Mouse (Mus musculus) c-Kit-positive CD71-positive TER-119-negative erythroid progenitor cells, embryonic 14.5 days (primary cell): ENCODE data around the gene Itga6.
"Not testable (repeated sequence)": the region's sequence is repeated elsewhere in the genome, so short reads cannot be mapped to it uniquely, and the experiment has no call there.

ENCODE experiments used
- DNase-seq: peaks from one replicate; pipeline ENCODE4 v3.0.0-alpha.2; 2013; ENCODE audit warnings: low read depth

Gene Itga6

DNA sequence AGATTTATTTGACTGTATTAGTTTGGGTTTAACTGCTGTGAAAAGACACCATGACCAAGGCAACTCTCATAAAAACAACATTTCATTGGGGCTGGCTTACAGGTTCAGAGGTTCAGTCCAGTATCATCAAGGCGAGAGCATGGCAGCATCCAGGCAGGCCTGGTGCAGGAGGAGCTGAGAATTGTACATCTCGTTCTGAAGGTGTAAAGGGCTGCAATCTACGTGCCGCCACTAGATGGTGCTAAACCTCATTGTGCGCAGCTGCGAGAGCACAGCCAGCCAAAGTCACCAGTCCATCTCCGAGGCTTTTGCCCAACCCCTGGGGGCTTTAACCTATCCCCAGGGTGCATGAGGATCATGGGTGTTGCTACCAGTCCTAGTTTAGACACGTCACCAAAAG is 106.7 kb downstream of the Itga6 start:
- DNase-seq = not testable (repeated sequence)

DNA sequence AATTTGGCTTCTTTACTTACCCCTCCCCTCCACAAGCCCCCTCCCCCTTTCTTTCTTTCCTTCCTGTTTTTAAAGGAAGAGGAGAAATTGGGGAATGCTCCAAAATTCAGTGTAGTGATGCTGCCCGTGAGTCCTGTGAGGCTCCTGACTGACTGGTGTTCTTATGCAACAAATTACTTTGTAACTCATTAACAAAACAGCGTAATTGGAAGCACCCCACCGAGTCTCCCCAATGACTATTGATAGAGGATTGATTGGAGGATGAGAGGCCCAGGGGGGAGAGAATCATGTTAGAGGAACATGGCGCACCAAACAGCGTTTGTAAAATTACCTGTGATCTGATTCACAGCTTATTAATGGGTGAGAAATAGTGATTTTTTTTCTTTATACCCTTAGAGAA is 109.7 kb downstream of the Itga6 start:
- DNase-seq = no peak

DNA sequence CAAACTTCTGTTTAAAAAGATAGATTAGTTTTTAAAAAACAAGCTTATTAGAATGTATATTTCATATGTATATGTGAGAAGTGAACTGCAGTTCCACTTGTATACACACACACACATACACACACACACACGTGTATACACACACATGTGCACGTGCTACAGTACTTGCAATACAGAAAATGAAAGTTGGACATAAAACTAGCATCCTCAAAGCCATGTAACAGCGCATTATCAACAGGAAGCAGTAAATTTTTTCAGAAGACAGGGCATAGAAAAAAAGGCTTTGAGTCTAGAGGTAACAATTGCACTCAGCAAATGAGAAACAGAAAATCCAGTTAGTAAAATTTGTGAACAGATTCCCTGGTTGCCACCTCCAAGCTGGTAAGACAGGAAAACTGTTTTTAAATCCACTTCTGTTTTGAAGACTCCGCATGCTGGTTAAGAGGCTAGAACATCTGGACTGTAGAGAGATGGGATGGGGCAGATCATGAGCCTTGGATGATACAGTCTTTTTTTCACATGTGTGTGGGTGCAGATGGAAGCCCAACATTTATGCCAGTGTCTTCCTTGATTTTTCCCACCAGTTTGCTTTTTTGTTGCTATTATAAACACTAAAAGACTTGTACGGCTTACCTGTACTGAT is 118.2 kb downstream of the Itga6 start:
- DNase-seq = no peak

DNA sequence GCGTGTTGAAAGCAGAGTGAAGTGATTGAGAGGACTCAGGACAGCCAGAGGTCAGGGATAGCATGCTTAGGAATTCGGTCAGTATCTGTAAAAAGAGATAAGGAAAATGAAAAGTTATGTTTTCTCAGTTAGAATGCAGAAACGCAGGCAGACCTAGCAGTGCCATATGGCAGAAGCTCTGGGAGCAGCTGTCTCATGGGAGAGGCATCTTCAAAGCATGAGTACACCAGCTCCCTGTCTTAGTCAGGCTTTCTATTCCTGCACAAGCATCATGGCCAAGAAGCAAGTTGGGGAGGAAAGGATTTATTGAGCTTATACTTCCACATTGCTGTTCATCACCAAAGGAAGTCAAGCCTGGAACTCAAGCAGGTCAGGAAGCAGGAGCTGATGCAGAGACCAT is 119.6 kb downstream of the Itga6 start:
- DNase-seq = no peak

DNA sequence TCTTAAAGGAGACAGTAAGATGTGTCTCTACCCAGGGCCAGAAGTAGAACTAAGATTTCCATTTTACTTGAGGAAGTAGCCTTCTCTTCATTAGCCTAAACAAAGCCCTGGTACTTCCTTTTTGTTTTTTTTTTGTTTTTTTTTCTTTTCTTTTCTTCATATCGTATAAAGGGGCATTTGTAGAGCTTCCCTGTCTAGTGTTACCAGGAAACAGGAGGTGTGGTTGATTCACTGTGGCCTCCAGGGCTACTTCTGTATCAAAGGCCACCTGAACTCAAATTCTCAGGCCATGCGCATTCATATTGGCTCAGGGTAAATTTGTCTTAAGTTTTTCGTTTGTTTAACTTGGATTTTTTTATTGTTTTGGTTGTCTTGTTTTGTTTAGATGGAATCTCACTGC is 120.5 kb downstream of the Itga6 start:
- DNase-seq = no peak

DNA sequence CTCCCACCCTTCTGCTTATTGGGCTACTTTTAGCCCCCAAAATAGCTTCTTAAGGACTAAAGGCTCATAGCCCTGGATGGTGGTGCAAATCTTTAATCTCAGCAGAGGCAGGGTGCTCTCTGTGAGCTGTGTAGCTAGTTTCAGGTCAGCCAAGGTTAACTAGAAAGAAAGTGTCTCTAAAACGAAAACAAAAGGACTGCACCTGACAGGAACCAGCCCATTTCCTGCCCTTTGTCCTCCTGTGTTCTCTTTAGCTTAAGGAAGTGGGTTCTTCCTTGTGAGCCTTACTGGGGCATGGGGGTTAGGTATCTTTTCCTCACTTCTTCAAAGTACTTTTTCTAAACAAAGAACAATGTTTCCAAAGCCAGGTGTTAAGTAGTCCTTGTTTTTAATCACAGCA is 121.1 kb downstream of the Itga6 start:
- DNase-seq = no peak

DNA sequence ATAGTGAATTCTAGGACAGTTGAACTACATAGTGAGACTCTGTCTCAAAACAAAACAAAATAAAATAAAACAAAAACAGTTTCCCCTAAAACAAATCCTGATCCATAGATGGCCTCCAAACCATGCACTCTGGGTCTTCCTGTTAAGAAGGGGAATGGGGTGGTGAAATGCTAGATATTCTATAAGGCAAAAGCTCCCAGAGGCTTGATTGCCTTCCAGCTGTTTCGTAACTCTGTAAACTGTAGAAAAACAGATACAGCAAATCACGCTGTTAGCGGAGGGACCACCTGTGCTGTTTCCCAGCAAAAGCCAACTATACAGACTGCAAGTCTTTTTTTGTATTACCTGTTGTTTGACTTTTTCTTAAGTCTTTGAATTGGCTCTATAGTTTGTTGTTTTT is 121.6 kb downstream of the Itga6 start:
- DNase-seq = no peak

DNA sequence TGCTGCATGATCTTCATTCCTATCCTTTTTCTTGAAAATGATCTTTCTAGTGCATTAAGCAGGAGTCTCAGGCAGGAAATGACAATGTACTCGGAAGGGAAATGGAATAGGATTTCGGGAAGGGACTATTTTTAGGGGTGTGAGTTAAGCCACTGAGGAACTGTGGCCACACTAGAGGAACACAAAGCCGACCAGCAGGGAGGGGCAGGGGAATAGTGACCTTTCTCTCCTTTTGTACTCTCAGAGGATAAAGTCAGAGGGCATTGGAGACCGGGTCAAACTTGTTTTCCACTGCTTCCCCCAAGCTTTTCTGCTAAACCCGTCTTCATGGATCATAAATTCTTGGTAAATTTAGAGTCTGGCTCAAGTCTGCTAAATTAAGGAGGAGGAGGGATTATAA is 122.1 kb downstream of the Itga6 start:
- DNase-seq = no peak

DNA sequence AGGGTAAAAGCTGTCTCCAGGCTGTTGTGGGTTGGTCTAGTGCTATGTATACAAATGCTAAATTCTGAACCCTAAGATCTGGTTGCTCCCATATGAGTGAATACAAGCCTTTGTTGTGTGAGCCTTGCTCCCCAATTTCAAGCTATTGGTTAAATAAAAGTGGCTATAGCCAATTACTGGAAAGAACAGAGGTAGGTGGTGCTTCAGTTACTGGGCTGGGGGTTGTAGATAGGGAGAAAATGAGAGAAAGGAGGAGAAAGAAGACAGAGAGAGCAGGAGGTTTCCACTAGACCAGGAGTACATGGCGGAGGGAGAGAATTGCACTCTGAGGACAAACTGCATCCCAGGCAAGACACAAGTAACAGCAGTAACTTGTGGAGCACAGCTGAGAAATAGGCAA is 122.8 kb downstream of the Itga6 start:
- DNase-seq = no peak

DNA sequence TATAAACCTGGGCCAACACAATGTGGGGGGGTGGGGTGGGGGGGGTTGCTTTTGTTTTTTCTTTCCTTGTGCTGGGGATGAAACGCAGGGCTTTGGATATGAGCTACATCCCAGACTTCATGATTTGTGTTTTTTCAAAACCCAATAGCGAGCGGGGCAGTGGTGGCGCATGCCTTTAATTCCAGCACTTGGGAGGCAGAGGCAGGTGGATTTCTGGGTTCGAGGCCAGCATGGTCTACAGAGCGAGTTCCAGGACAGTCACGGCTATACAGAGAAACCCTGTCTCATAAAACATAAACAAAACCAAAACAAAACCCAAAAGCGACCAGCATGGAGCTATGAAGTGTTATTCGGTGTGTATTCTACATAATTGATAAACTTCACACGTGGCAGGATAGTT is 126.7 kb downstream of the Itga6 start:
- no peak for DNase-seq

DNA sequence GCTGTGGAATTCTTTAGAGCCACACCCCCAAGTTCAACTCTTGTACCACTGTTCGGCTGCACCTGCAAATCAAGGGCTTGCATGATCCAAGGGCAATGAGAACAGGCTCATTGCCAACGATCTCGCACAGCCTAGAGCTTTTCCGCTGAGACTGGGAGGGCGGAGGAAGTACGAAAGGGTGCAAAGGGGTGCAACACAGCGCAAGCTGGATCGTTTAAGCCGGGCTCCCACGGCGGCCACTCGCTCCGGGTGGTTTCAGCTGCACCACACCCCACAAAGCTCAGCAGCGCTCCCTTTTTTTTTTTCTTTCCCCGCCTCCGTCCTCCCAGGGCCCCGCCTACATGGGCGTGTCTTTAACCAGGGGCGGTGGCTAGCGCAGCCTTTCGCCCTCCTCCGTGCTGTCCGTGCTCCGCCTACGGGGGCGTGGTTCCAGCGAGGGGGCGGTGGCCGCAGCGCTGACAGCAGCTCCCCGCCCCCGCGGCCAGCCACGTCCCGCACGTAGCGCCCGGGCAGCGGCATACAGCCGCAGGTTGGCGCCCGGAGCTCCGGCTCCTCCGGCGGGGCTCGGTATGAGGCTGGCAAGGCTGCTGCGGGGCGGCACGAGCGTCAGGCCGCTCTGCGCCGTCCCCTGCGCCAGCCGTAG is 127.5 kb downstream of the Itga6 start, which contains the start of gene Pdk1:
Gene Pdk1, plus strand, starts transcription at position 424 of the 643 bp plus-strand sequence.
- peak; percentile 98 for DNase-seq

DNA sequence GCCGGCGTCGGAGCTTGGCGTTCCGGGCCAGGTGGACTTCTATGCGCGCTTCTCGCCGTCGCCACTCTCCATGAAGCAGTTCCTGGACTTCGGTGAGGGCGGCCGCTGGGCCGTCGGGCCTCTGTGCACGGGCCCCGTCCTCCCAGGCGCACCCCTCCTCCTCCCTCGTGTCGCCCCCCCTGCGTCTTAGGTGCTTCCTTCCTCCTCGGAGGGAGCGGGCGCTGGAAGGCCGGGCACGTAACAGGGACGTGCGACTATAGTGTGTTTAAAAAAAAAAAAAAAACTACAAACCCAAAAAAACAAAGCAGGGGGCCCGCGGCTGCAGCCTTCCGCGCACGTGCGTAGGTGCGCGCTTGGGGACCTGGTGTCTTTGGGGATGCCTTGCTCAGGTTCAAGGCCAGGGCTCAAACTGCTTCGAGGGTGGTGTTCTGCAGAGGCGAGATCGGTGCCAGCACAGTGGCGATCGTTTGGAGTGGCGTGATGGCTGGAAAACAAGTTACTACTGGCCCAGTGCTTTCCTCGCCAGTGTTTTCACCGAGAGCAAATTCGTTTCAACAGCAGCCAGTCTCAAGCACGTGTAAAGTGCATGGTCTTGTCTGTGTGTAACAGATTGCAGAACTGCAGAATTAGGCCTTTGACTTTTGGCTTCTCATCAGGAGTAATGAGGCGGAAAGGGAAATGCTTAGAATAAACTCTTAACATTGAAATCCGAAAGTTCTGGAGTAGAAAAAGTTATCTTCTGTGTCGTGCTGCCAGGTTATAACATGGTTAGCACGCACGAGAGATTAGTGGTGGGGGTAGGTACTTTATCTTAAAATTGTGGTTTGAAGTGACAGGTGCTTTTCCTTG is 128.3 kb downstream of the Itga6 start:
- DNase-seq = peak; percentile 46

DNA sequence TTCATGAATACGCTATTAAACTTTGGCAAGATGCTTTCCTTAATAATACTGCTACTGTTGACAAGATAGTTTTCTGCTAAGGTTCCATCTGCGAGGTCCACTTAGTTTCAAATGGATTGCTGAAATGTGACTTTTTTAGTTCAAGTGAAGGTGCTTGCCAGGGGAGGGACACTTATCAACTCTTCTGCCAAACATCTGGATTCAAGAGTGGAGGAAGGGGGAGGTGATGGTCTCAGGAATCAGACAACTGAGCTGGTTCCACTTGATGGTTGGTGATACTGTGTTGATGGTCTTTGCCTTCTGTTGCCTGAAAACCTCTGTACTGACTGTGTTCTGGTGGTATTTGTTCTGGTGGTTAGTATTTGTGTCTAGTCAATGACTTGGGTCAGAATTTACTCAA is 129.0 kb downstream of the Itga6 start:
- DNase-seq = peak; percentile 61

DNA sequence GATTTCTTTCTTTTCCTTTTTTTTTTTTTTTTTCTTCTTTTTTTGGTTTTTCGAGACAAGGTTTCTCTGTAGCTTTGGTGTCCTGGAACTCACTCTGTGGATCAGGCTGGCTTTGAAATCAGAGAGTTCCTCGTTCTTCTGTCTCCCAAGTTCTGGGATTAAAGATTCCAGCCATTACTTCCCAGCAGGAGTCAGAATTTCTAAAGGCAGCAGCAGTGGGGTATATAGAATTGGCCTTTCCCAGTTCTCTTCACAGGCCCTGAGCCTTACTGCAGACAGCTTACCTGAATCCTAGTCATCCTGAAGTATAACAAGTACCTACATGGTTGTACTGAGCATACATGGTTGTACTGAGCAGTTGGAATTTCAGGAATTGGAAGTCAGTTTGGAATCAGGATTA is 129.4 kb downstream of the Itga6 start:
- no peak for DNase-seq

DNA sequence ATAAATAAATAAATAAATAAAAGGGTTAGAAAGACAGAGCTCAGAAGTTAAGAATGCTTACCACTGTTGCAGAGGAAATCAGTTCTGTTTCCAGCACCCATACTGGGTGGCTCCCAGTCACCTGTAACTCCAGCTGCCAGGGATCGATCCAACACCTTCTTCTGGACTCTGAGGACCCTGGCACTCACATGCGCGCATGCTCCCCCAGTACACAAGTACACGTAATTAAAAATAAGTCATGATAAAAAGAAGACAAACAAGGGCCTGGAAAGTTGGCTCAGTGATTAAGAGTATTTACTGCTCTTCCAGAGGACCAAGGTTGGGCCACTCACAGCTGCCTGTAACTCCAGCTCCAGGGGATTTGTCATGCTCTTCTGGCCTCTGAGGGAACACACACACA is 132.4 kb downstream of the Itga6 start:
- no peak for DNase-seq

DNA sequence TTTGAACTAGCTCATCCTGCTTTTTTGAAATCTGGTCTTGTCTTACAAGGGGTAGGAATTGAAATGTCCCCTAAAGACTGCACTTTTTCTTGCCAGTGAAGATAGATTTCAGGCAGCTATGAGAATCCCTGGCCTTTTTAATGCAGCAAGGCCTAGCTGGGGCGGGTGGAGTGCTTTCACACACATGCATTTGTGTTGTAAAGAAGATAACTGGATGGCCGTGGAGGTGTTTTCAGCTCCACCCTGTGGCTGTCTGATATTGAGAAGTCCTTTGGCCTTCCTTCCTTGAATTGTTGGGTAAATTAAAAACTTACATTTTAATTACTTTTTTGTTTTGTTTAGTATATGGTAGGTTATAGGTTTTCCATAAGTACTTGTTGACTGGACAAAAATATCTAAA is 133.0 kb downstream of the Itga6 start:
- DNase-seq = peak; percentile 51

DNA sequence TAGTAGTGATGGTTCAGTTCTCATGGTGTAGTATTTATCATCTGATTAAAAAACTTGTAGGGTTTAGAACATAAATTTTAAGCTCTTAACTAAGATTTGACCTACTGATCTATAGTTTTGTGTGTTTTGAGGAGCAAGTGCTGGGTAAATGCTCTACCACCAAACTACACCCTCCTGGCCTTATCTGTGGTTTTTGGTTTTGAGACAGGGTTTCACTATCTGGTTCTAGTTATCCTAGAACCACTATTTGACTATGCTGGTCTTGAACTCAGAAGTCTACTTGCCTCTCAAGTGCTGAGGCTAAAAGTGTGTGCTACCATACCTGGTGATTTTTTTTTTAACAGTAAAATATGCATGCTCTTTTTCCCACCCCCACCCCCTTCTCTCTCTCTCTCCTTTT is 133.5 kb downstream of the Itga6 start:
- DNase-seq = peak; percentile 19

DNA sequence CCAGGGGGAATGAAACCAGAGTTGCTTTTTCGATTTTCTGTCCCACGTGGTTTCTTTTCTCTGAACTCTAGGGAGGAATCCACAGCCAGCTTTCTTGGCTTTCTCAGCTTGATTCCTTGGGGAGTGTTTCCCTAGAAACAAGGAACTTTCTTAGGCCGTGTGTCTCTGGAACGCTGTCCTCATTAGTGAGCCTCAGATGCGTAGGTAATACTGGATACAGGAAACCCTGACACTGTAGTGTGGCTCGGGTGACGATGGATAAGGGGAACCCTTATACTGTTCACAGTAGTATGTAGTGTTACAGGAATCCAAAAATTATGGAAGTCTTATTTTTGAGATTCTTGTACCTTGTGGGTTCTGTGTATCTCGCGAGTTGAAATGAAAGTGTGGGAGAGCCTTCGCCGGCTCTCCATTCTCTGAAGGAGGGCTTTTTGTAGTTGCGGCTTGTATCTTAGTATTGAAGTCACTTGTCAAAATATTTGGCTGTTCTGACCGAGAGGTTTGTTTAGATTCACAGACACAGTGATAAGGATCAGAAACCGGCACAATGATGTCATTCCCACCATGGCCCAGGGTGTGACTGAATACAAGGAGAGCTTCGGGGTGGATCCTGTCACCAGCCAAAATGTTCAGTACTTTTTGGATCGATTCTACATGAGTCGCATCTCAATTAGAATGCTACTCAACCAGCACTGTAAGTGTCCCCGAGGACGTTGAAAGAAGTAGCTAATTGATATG is 137.7 kb downstream of the Itga6 start:
- no peak for DNase-seq

DNA sequence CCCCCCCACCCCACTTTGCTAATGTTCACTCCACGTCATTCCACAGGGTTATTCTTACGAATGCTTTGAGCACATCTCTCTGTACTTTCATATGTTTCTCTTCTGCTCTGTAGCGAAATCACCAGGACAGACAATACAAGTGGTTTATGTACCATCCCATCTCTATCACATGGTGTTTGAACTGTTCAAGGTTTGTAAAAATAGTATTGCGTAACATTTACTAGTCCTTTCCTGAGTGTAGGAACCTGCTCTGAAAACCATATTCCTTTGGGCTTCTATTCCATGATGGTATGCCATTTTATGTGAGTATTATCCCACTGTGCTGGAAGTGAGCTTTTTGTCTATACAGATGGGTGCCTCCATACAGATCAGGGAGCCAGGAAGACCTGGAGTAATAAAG is 141.9 kb downstream of the Itga6 start:
- no peak for DNase-seq

DNA sequence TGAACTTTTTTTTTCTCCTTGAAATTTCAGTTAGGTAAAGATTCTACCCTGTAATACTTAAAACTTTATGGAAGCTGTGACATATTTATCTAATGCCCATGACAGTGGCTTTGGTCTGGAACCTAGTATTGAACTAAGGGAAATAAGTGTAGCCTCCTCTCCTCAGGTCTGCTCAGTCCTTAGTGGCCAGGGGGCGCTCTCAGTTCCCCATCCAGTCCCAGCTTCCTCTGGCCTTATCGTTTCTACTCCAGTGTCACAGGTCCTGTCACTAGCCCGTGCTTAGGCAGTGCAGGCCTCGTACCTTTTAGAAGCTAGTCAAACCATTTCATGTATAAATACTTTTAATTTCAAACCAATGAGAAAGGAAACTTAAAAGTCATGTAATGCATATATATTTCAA is 143.0 kb downstream of the Itga6 start:
- no peak for DNase-seq

DNA sequence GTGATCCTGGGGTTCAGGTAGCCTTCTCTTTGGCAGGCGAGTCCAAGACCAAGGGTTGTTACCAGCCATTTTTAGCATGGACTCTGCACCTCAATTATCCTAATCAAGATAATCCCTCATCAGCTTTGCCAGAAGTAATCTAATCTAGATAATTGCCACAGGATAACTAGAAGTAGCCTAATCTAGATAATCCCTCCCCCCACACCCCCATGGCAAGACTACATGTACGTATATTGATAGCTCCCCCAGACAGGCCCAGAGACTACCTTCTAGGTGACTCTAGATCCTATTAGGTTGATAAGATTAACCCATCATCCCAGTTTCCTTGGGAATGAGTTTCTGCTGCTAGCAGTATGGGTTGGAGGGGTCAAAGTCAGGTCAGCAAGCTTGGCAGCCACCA is 146.1 kb downstream of the Itga6 start:
- DNase-seq = no peak

DNA sequence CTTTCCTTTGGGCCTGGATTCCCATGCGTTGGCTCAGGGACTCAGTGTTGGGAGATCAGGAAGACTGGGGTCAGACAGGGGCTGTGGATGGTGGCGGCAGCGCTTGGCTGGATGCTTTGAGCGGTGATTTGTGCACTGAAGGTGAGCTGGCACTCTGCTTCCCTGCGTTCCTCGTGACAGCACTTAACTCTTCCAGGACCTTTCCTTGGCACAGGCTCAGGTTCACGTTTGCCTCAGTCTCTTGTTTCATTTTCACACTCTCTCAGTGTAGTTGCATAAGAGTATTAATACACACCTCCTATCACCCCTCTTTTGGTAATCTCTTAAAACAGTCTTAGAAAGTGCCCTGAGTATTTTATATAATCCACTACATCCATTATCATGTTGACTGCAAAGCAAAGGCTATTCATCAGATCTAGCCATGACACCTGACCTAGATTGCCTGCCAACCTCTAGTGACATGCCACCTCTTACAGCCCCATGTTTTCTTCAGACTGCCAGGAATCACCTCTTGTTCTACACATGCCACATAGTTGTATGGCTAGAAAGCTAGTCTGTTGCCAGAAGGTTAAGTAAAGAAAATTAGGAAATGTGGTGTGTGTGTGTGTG is 147.4 kb downstream of the Itga6 start:
- no peak for DNase-seq
